Mouse (Mus musculus) liver, embryonic 11.5 days (tissue): ENCODE data around the gene Gatad2b. TPM values are rescaled to one million over a fixed set of nuclear protein-coding genes. Genes with fewer than 3 reads are reported as not detected.
"Not testable (repeated sequence)": the region's sequence is repeated elsewhere in the genome, so short reads cannot be mapped to it uniquely, and the experiment has no call there.

Experiments
- ATAC-seq: fragments of 200-750 bp; cut with Nextera tagmentation; replicated peaks from 2 replicates; pipeline ENCODE4 v1.8.0; 2017; ENCODE audit warnings: moderate number of reproducible peaks, mild to moderate bottlenecking, moderate TSS enrichment, moderate library complexity; ENCODE audit not compliant: low FRiP score
- DNase-seq: peaks from one replicate; pipeline ENCODE4 v3.0.0-alpha.2; 2017; ENCODE audit warnings: low spot score
- H3K27ac ChIP-seq: fragments of 300-500 bp; sonication (generic); 2 replicates; pipeline ENCODE4 v1.5.1; 2014; ENCODE audit warnings: mild to moderate bottlenecking, low read depth, low read length, control low read depth
- H3K27me3 ChIP-seq: fragments of 300-500 bp; sonication (generic); replicated peaks from 2 replicates; pipeline ENCODE4 v1.6.1; 2014; ENCODE audit warnings: low read length, mixed read lengths; ENCODE audit not compliant: control insufficient read depth, insufficient read depth
- H3K36me3 ChIP-seq: fragments of 300-500 bp; sonication (generic); 2 replicates; pipeline ENCODE4 v1.6.1; 2014; ENCODE audit warnings: mild to moderate bottlenecking, low read length, moderate library complexity, mixed read lengths; ENCODE audit not compliant: control insufficient read depth, insufficient read depth
- H3K4me1 ChIP-seq: fragments of 300-500 bp; sonication (generic); replicated peaks from 2 replicates; pipeline ENCODE4 v1.6.1; 2014; ENCODE audit warnings: low read length, mixed read lengths; ENCODE audit not compliant: control insufficient read depth, insufficient read depth
- H3K4me2 ChIP-seq: fragments of 300-500 bp; sonication (generic); 2 replicates; pipeline ENCODE4 v1.6.1; 2014; ENCODE audit warnings: mild to moderate bottlenecking, control low read depth, moderate library complexity
- H3K4me3 ChIP-seq: fragments of 300-500 bp; sonication (generic); 2 replicates; pipeline ENCODE4 v1.5.1; 2014; ENCODE audit warnings: low read depth, low read length, control low read depth
- H3K9ac ChIP-seq: fragments of 300-500 bp; sonication (generic); 2 replicates; pipeline ENCODE4 v1.6.1; 2014; ENCODE audit warnings: low read depth, low read length, control low read depth
- H3K9me3 ChIP-seq: fragments of 300-500 bp; sonication (generic); 2 replicates; pipeline ENCODE4 v1.6.1; 2016; ENCODE audit warnings: low read length, inconsistent platforms, mixed read lengths; ENCODE audit not compliant: control insufficient read depth
- WGBS: fragments of 180-500 bp; shearing (Covaris S2); extraction: QIAGEN DNeasy Blood & Tissue Kit; methylation state at CpG from one replicate; pipeline ENCODE4 v1.1.7; 2014; 5-methylcytosine and 5-hydroxymethylcytosine counted together
- polyA plus RNA-seq: library from polyadenylated mRNA; unstranded; fragments of >200 nt; fragmentation: Nextera tagmentation; extraction: Ambion mirVana; gene quantifications from 2 replicates; pipeline ENCODE4 v1.2.1, GENCODE M21; 2014

Gatad2b gene
- polyA plus RNA-seq, 1 experiment from 2014 or later: 8.2 TPM

- H3K9me3 ChIP-seq, H3K4me2 ChIP-seq, H3K4me1 ChIP-seq, H3K27ac ChIP-seq, H3K27me3 ChIP-seq, ATAC-seq, DNase-seq, H3K9ac ChIP-seq, H3K36me3 ChIP-seq, H3K4me3 ChIP-seq: not testable (repeated sequence)
- WGBS: 72% methylated on average over 2 of the region's 3 CpGs
These were observed 3.6 kb upstream of the Gatad2b start for GRCm38 (mm10) chr3:90289403-90289802.

GRCm38 (mm10) chr3:90290602-90291001 lies 2.4 kb upstream of the Gatad2b start:
- no peak overlapping the region for H3K4me3 ChIP-seq
- ATAC-seq: no peak
- H3K27ac ChIP-seq: no peak overlapping the region
- no peak overlapping the region for H3K4me2 ChIP-seq
- H3K4me1 ChIP-seq: peaks cover 13% of the 10 kb centered on the region
- H3K9ac ChIP-seq: no peak overlapping the region
- no peaks in the 10 kb centered on the region for H3K27me3 ChIP-seq
- 88% methylated on average over 1 of the region's 1 CpGs for WGBS
- H3K36me3 ChIP-seq: no peaks in the 10 kb centered on the region
- no peaks in the 10 kb centered on the region for H3K9me3 ChIP-seq
- no peak for DNase-seq

GRCm38 (mm10) chr3:90291982-90292344 lies 1.0 kb upstream of the Gatad2b start:
- Histone ChIP-seq H3K27ac (peak overlapping the region; percentile 93; the same call in 1 of the 2 replicates), H3K36me3 (no peaks in the 10 kb centered on the region), H3K9me3 (no peaks in the 10 kb centered on the region), H3K4me3 (peak overlapping the region; percentile 84), H3K4me2 (peak overlapping the region; percentile 73), H3K9ac (peak overlapping the region; percentile 76), H3K27me3 (no peaks in the 10 kb centered on the region), H3K4me1 (peaks cover 13% of the 10 kb centered on the region)
- ATAC-seq (no peak), DNase-seq (no peak)
- 36% methylated on average over 2 of the region's 2 CpGs for WGBS

GRCm38 (mm10) chr3:90293352-90294063 lies 530 bp downstream of the Gatad2b start:
- peak overlapping the region; percentile 96 for H3K4me2 ChIP-seq
- WGBS: under 1% methylated on average over 33 of the region's 68 CpGs

GRCm38 (mm10) chr3:90294064-90294440 lies 1.1 kb downstream of the Gatad2b start:
- WGBS: 4% methylated on average over 11 of the region's 11 CpGs
- Histone ChIP-seq H3K4me2 (peak overlapping the region; percentile 96), H3K4me3 (peak overlapping the region; percentile 84), H3K4me1 (peaks cover 13% of the 10 kb centered on the region), H3K27ac (peak overlapping the region; percentile 89), H3K36me3 (no peaks in the 10 kb centered on the region), H3K9me3 (no peaks in the 10 kb centered on the region), H3K27me3 (no peaks in the 10 kb centered on the region), H3K9ac (peak overlapping the region; percentile 83)
- ATAC-seq (no peak), DNase-seq (no peak)

More at GRCm38 (mm10) chr3:90293352-90294063, 530 bp downstream of the Gatad2b start:
- Histone ChIP-seq H3K9me3 (no peaks in the 10 kb centered on the region), H3K4me3 (peak overlapping the region; percentile 84), H3K27me3 (no peaks in the 10 kb centered on the region), H3K27ac (peak overlapping the region; percentile 89), H3K36me3 (no peaks in the 10 kb centered on the region), H3K4me1 (peaks cover 13% of the 10 kb centered on the region), H3K9ac (peak overlapping the region; percentile 83)
- ATAC-seq: peak; percentile 35
- DNase-seq: peak; percentile 85

GRCm38 (mm10) chr3:90294651-90295050 lies 1.7 kb downstream of the Gatad2b start:
- peak overlapping the region; percentile 96 for H3K4me2 ChIP-seq
- 53% methylated on average over 2 of the region's 2 CpGs for WGBS
- peak overlapping the region; percentile 84 for H3K4me3 ChIP-seq
- H3K27ac ChIP-seq: peak overlapping the region; percentile 89; the same call in 1 of the 2 replicates
- peak overlapping the region; percentile 83 for H3K9ac ChIP-seq
- no peaks in the 10 kb centered on the region for H3K36me3 ChIP-seq
- ATAC-seq (no peak), DNase-seq (no peak)
- H3K27me3 ChIP-seq: no peaks in the 10 kb centered on the region
- peaks cover 13% of the 10 kb centered on the region for H3K4me1 ChIP-seq
- H3K9me3 ChIP-seq: no peaks in the 10 kb centered on the region

DNA sequence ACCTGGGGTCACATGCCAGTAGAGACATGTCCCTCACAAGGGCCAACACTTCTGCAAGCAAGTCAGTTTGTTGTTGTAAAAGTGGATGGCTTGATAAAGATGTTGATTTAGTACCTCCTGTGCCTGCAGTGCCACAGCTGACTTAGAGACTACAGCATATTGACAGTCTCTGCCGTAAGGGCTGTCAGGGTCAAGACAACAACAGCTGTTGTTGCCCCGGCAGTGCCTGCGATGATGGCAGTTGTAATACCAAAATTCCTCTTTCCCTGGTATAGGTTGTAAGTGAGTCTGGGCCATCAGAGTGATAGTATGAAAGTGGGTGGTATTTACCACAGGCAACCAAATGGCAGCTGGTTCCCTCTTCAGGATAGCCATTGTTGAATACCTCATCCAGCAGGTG lies 12.8 kb downstream of the Gatad2b start:
- Histone ChIP-seq H3K4me1 (no peaks in the 10 kb centered on the region), H3K4me2 (no peak overlapping the region), H3K9ac (no peak overlapping the region), H3K27ac (no peak overlapping the region), H3K4me3 (no peak overlapping the region), H3K27me3 (no peaks in the 10 kb centered on the region), H3K36me3 (no peaks in the 10 kb centered on the region), H3K9me3 (no peaks in the 10 kb centered on the region)
- ATAC-seq (no peak), DNase-seq (no peak)
- WGBS: 83% methylated on average over 3 of the region's 3 CpGs

- Histone ChIP-seq H3K27ac (no peak overlapping the region), H3K36me3 (no peaks in the 10 kb centered on the region)
- no peak for ATAC-seq
These were observed 16.6 kb downstream of the Gatad2b start for GRCm38 (mm10) chr3:90309589-90309988.

GRCm38 (mm10) chr3:90313367-90313766 lies 20.4 kb downstream of the Gatad2b start:
- Histone ChIP-seq H3K9me3 (no peaks in the 10 kb centered on the region), H3K9ac (no peak overlapping the region), H3K36me3 (no peaks in the 10 kb centered on the region), H3K27me3 (no peaks in the 10 kb centered on the region), H3K4me3 (no peak overlapping the region), H3K4me2 (no peak overlapping the region), H3K4me1 (no peaks in the 10 kb centered on the region), H3K27ac (no peak overlapping the region)
- DNase-seq: no peak
- no peak for ATAC-seq

More at GRCm38 (mm10) chr3:90309589-90309988, 16.6 kb downstream of the Gatad2b start:
- H3K4me3 ChIP-seq: no peak overlapping the region
- DNase-seq: no peak
- H3K4me2 ChIP-seq: no peak overlapping the region
- no peak overlapping the region for H3K9ac ChIP-seq
- H3K4me1 ChIP-seq: no peaks in the 10 kb centered on the region
- H3K27me3 ChIP-seq: no peaks in the 10 kb centered on the region
- no peaks in the 10 kb centered on the region for H3K9me3 ChIP-seq
